Mouse (Mus musculus) thymus, postnatal 4 days (tissue): ENCODE measurements at regions not wholly inside any gene's neighbourhood (a gene's known extent, or its start where the extent isn't known, plus 50 kb on each side); places are given as distances from the start of the nearest gene placed in this dataset.

Source experiments
- DNase-seq: peaks from one replicate; pipeline ENCODE4 v3.0.0; 2021

- DNase-seq = no peak
Observed at GRCm38 (mm10) chr17:49149896-49150295, 217.7 kb downstream of the Lrfn2 start.

DNA sequence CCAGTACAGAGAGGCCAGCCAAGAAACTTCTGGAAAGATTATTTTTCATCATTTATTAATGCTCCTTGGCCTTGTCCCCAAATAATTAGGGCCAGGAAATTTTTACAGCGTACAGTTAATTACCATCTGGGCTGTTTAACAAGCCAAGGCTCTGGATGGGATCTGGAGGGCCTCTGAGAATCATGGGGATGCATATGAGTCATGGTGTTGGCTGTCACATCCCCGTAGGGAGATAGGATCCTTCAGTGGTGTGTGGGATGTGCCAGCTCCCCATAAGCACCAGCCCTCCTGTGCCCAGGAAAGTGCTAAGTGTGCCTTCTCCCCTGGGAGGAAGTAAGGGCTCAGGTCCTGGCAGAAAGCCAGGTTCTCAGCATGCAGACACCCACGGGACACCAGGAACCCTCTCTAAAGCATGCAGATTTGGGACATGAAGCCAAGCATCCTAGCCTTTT lies 218.8 kb downstream of the Lrfn2 start:
- no peak for DNase-seq

GRCm38 (mm10) chr17:49153994-49154393 lies 221.8 kb downstream of the Lrfn2 start:
- no peak for DNase-seq

DNA sequence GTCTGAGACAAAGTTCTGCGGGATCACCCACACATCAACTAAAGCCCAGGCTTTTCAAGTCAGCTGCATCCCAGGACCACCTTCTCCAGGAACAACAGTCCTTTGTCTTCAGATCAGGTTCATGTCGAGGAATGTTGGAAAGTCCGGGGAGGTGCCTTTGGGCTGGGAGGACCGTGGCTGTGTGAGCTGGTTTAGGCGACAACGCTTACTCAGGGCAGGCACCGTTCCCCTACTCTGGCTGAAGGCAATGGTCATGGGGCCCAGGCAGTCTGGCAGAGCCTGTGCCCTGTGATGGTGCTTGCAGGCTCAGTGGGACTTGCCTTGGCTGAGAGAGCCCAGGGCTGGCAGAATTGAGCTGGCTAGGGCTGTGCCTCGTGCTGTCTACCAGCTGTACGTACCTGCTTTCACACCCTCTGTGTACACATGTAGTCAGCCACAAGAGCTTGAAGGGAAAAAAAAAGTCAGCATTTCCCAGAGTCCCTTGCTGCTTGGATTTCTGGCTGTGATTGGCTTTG lies 222.9 kb downstream of the Lrfn2 start:
- DNase-seq = no peak

GRCm38 (mm10) chr17:49157586-49157985 lies 225.4 kb downstream of the Lrfn2 start:
- DNase-seq = no peak

GRCm38 (mm10) chr17:49171252-49172047 lies 239.3 kb downstream of the Lrfn2 start:
- peak; percentile 79 for DNase-seq

GRCm38 (mm10) chr17:49172052-49172799 lies 240.0 kb downstream of the Lrfn2 start:
- peak; percentile 13 for DNase-seq

DNA sequence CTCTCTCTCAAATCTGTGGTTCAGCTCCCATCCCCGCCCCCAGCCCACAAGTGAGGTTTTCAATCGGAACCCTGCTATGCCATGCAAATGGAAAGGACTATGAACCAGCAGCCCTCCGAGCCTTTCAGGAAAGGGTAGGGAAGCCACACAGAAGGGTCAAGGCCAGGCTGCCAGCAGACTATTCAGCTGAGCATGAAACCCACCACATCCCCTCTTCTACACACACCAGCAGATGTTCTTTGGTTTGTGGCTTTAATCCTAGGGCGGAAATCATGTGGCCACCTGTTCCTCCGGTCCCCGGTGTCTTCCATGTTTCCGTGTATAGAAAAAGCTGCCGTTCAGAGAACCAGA lies 240.6 kb downstream of the Lrfn2 start:
- DNase-seq = peak; percentile 16

DNA sequence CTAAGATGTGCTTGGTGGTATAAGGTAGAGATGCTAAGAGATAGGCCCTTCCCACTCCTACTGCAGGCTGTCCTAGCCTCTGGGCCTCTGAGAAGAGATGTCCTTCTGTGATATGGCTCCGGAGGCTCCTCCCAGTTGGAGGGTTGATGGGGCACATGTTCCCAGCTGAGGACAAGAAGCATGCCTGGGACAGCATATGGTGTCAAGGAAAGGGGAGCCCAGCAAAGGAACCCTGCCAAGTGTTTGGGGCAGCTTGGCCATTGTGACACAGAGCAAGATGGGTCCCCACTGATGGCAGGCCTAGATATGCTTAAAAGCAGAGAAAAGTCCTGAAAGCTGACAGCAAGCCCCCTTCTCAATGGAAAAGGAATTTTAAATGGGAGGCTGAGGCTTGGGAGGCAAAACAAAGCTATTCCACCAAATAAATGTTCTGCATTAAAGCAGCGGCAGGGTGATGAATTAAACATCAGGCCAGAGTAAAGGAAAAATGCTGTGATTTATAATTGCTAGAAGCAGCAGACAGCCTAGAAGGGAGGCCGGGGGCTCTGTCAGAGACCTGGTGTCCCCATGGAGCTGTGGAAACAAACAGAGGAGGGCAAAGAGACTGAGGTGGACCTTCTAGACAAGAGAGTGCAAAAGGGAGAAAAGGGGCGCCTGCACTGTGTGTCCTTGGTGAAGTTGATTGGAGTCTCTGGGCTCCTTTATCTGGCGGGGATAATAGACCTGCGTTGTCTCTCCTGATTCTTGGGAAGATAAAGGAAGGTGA lies 246.0 kb downstream of the Lrfn2 start:
- no peak for DNase-seq

- peak; percentile 60 for DNase-seq
Observed at GRCm38 (mm10) chr17:49182485-49182884, 245.7 kb upstream of the Mocs1 start.

DNA sequence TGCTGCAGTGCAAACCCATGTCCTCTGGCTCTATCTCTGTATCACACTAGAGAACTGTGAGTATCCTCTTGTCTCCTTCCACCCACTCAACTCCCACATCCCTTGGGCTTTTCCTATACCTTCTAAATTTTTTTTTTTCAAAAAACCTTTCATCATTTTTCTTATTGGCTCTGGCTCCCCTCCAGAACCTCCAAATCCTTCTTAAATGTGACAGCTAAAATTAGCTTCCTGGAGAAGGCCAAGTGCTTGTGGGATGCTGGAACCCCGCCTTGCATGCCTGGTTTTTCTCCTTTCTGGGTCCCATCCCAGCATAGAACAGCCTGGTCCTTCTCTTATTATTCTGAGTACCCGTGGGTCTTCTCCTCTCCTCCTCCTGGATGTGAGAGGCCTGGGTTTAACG lies 244.2 kb upstream of the Mocs1 start:
- no peak for DNase-seq

- no peak for DNase-seq
Observed at GRCm38 (mm10) chr17:49185052-49185612, 243.0 kb upstream of the Mocs1 start.

DNA sequence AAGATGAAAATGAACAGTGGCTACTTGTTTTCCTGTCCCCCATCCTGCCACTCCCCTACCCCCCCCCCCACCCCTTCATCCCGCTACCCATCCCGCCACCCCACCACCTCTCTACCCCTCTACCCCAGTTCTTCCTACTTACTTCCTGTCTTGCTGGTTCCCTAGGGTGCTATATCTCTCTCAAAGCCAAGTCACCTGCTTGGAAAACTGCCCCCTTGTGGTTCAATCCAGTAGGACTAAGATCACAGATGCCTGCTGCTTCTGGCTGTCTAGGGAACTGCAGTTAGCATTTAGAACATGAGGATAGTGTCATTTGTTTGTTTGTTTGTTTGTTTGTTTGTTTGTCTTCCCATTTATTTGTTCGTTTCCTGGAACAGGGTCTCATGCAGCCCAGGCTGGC lies 238.4 kb upstream of the Mocs1 start:
- DNase-seq = peak; percentile 42

DNA sequence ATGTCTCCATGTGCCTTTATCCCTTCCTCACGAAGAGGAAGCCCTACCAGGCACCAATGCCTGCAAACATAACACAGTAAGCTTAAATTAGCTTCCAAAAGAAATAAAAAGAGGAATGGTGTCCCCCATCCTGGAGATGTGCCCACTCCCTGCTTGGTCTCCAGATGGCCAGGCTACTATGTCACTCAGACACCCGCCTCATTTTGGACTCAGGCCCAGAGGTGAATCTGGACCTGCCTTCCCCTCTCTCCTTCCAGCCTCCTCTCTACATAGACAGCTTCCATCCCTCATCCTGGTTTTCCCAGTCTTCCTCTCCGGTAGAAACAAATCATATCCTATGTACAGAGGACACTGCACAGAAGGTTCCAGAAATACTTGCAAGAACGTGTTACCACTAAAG lies 237.8 kb upstream of the Mocs1 start:
- DNase-seq = no peak

GRCm38 (mm10) chr17:49196046-49196684 lies 232.0 kb upstream of the Mocs1 start:
- no peak for DNase-seq

DNA sequence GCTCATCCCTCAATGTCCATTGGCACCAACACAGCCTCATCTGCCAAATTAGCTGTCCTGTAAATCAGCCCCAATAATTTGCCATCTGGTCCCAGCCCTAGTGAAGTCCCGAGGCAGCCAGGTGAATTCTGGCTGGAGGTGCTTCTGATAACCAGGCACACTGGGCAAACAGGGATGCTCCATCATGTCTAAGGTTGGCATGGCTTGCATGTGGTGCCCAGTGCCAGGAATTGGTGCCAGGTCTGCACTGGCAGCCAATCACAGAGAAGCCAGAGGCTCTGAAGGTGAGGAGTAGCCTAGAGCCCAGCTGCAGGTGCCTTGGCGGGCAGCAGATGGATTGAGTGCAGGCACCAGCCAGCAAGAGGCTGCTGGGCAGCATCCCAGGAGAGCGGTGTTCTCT lies 226.7 kb upstream of the Mocs1 start:
- no peak for DNase-seq

GRCm38 (mm10) chr17:49205095-49205494 lies 223.1 kb upstream of the Mocs1 start:
- DNase-seq = no peak

DNA sequence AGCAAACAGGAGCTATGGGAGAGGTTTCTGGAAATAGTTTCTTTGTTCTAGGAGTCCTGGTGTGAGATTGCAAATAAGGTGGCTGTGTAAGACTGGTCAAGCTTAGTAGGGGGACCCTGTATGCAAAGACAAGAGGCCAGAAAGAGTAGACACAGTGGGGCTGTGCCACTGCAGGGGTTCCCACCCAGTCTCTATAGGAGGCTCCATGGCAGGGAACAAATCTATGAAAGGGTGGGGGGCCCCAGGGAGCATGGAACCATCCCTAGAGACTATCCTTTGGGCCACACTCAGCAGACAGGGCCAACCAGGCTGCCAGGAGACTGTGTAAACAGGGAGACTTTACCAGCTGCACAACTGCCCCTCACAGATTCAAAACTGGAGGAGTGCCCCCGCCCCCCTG lies 222.6 kb upstream of the Mocs1 start:
- no peak for DNase-seq

- peak; percentile 11 for DNase-seq
Observed at GRCm38 (mm10) chr17:49206708-49207107, 221.5 kb upstream of the Mocs1 start.

GRCm38 (mm10) chr17:49208315-49208820 lies 219.8 kb upstream of the Mocs1 start:
- peak; percentile 11 for DNase-seq

- DNase-seq = no peak
Observed at GRCm38 (mm10) chr17:49212918-49213317, 215.2 kb upstream of the Mocs1 start.

- no peak for DNase-seq
Observed at GRCm38 (mm10) chr17:49215281-49215680, 212.9 kb upstream of the Mocs1 start.
